Mouse (Mus musculus) thymus, adult 2 months (tissue): ENCODE results near the gene Mfsd2a.

ENCODE experiments used
- CTCF ChIP-seq: fragments of 200-500 bp; IDR thresholded peaks from 2 replicates; pipeline ENCODE4 v1.5.1; 2012; ENCODE audit warnings: mild to moderate bottlenecking, control low read depth, low read length, moderate library complexity, borderline replicate concordance; ENCODE audit not compliant: control insufficient read depth, poor library complexity, insufficient read depth; ENCODE audit errors: extremely low read depth
- POLR2A ChIP-seq: fragments of 200-500 bp; IDR thresholded peaks from 2 replicates; pipeline ENCODE4 v1.6.1; 2012; ENCODE audit warnings: mild to moderate bottlenecking, low read length, control low read depth, moderate library complexity; ENCODE audit not compliant: control insufficient read depth, poor library complexity, insufficient read depth; ENCODE audit errors: extremely low read depth

- TF ChIP-seq POLR2A (no peak), CTCF (no peak)
Measured at GRCm38 (mm10) chr4:122982537-122982936, 21.5 kb upstream of the Mfsd2a start.
